Mouse (Mus musculus): Measurements from ENCODE around the gene Gusb. TPM values are rescaled to one million over a fixed set of nuclear protein-coding genes. Genes with fewer than 3 reads are reported as not detected.

Gene Gusb
- polyA plus RNA-seq, 1 experiment, result 22.6 TPM

DNA sequence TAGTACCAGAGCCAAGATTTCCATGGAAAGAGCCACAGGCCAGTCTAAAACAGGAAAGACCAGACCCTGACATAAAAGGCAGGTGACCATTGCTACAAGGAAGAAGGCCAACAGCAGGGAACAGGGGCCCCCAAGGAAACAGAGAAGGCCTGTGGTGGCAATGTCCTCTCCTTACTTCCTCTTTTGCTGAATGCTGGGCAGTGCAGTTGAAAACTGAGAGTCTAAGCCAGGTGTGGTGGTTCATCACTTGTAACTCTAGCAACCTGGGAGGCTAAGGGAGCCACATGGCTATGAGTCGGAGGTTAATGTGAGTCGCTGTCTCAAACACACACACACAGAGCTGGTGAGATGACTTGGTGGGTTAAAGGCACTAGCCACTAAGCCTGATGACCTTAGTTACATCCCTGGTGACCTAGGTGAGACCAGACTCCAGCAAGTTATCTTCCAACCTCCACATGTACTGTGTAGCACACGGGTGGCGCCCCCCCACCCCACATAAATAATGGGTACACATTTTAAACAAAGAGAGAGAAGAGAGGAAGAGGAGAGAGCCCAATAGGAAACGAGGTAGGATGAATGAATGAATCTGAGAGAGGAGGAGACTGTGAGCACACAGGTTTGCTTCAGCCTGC is 1.4 kb downstream of the Gusb start:
- peak overlapping the region; percentile 43; the same call in 1 of the 2 replicates for H3K27ac ChIP-seq (ENCODE audit: control insufficient read depth, insufficient read depth, low read depth, low read length, poor library complexity)
- TF ChIP-seq POLR2A (IDR thresholded peaks at IDR 0.05; ENCODE audit: borderline replicate concordance, control insufficient read depth, low read depth, low read length), result no peak
- no peak for TF ChIP-seq CTCF (IDR thresholded peaks at IDR 0.05; ENCODE audit: control insufficient read depth, insufficient read depth, low read length)
- WGBS, result 1% methylated on average over 5 of the region's 5 CpGs
- peak overlapping the region; percentile 89 for H3K4me3 ChIP-seq (replicated peaks; ENCODE audit: control insufficient read depth, low read depth, low read length)
- H3K4me1 ChIP-seq (ENCODE audit: control insufficient read depth, insufficient read depth, low read length), result peaks cover 3% of the 10 kb centered on the region; the same call in 1 of the 2 replicates

DNA sequence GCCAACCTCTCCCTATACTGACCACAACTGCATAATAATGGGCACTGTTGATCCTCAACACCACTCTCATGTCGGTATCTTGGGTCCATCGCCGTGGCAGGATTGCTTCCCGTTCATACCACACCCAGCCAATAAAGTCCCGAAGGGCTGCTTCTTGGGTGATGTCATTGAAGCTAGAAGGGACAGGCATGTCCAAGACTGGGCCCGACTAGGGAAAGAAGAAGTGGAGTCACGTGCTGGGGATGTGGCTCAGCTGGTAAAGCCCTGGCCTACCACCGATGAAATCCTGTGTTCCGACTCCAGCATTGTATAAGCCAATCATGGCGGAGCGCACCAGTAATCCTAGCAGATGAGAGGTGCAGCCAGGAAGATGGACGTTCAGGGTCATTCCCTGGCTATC is 2.1 kb downstream of the Gusb start:
- Histone ChIP-seq H3K27ac (ENCODE audit: control insufficient read depth, insufficient read depth, low read depth, low read length, poor library complexity) (peak overlapping the region; percentile 43; the same call in 1 of the 2 replicates), H3K4me1 (ENCODE audit: control insufficient read depth, insufficient read depth, low read length) (peaks cover 3% of the 10 kb centered on the region; the same call in 1 of the 2 replicates), H3K4me3 (replicated peaks; ENCODE audit: control insufficient read depth, low read depth, low read length) (no peak overlapping the region)
- 46% methylated on average over 12 of the region's 12 CpGs for WGBS
- TF ChIP-seq POLR2A (IDR thresholded peaks at IDR 0.05; ENCODE audit: borderline replicate concordance, control insufficient read depth, low read depth, low read length), result no peak
- TF ChIP-seq CTCF (IDR thresholded peaks at IDR 0.05; ENCODE audit: control insufficient read depth, insufficient read depth, low read length), result no peak

DNA sequence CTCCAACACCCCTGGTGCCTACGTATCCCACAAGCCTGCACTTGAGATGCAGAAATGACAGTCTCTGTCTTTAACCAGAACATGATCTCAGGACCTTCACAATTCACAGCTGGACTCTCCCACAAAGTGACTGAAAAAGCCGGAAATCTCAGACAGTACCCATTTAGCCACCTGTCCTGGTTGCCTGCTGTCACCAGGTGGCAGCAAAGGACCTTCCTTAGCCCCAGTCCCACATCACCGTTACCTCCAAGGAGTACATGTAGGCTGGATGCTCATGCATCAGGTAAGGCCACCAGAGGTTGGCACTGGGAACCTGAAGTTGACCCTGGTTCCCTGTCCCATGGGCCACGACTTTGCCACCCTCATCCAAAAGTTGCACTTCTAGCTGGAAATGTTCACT is 3.8 kb downstream of the Gusb start:
- Histone ChIP-seq H3K4me1 (ENCODE audit: control insufficient read depth, insufficient read depth, low read length) (peaks cover 3% of the 10 kb centered on the region; the same call in 1 of the 2 replicates), H3K4me3 (replicated peaks; ENCODE audit: control insufficient read depth, low read depth, low read length) (no peak overlapping the region), H3K27ac (ENCODE audit: control insufficient read depth, insufficient read depth, low read depth, low read length, poor library complexity) (no peak overlapping the region)
- TF ChIP-seq CTCF (IDR thresholded peaks at IDR 0.05; ENCODE audit: control insufficient read depth, insufficient read depth, low read length) (peak; percentile 94), POLR2A (IDR thresholded peaks at IDR 0.05; ENCODE audit: borderline replicate concordance, control insufficient read depth, low read depth, low read length) (no peak)
- 49% methylated on average over 4 of the region's 4 CpGs for WGBS

DNA sequence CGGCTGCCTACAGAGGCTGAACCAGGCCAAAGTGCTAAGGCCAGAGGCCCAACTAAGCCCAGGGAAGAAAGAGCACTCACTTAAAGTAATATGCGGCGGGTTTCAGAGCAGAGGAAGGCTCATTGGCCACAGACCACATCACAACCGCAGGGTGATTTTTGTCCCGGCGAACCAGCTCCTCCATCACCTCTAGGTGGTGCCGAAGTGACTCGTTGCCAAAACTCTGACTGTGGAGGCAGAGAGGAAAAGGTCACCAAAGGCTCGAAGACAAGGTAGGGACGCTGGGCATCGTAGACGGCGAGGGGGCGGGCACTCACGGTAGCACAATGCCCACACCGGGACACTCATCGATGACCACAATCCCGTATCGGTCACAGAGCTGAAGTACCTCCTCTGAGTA is 5.1 kb downstream of the Gusb start:
- Histone ChIP-seq H3K27ac (ENCODE audit: control insufficient read depth, insufficient read depth, low read depth, low read length, poor library complexity) (no peak overlapping the region), H3K4me1 (ENCODE audit: control insufficient read depth, insufficient read depth, low read length) (peaks cover 2% of the 10 kb centered on the region; the same call in 1 of the 2 replicates), H3K4me3 (replicated peaks; ENCODE audit: control insufficient read depth, low read depth, low read length) (no peak overlapping the region)
- WGBS, result 72% methylated on average over 19 of the region's 19 CpGs
- TF ChIP-seq CTCF (IDR thresholded peaks at IDR 0.05; ENCODE audit: control insufficient read depth, insufficient read depth, low read length), result 0 out of 2 replicates have a peak, but pooled peaks have one; percentile 16
- no peak for TF ChIP-seq POLR2A (IDR thresholded peaks at IDR 0.05; ENCODE audit: borderline replicate concordance, control insufficient read depth, low read depth, low read length)

DNA sequence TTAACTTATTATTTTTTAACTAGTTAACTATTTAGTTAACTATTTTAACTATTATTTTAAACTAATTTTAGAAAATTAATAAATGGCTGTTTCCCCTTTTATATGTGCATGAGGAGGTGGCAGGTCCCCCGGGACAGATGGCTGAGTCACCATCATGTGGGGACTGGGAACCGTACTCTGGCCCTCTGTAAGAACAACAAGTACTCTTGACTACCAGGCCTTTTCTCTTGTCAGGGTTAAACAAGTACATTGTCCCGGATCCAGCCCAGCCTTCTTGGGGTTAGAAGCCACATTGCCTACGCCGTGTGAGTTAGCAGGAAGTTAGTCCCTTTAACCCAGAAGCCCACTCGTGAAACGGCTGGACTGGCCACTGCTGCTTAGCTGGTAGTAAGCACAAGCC is 7.9 kb downstream of the Gusb start:
- WGBS, result 88% methylated on average over 7 of the region's 7 CpGs
- TF ChIP-seq CTCF (IDR thresholded peaks at IDR 0.05; ENCODE audit: control insufficient read depth, insufficient read depth, low read length) (no peak), POLR2A (IDR thresholded peaks at IDR 0.05; ENCODE audit: borderline replicate concordance, control insufficient read depth, low read depth, low read length) (no peak)
- H3K4me3 ChIP-seq (replicated peaks; ENCODE audit: control insufficient read depth, low read depth, low read length), result no peak overlapping the region
- H3K4me1 ChIP-seq (ENCODE audit: control insufficient read depth, insufficient read depth, low read length), result no peaks in the 10 kb centered on the region
- no peak overlapping the region for H3K27ac ChIP-seq (ENCODE audit: control insufficient read depth, insufficient read depth, low read depth, low read length, poor library complexity)

DNA sequence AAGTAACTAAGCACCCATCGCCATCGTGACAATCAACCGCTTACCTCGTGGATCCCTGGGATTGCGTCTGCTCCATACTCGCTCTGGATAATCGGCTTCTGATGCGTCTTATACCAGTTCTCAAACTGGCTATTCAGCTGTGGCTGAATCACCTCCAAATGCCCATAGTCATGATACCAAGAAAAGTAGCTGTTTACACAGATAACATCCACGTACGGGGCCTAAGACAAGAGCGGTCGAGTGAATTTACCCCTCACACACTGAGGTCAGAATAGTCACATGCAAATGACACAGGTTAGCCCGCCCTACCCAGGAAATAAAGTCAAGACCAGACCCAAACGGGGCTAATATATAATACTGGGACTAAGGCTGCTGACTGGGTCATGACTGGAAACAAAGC is 9.5 kb downstream of the Gusb start:
- no peak overlapping the region for H3K27ac ChIP-seq (ENCODE audit: control insufficient read depth, insufficient read depth, low read depth, low read length, poor library complexity)
- H3K4me1 ChIP-seq (ENCODE audit: control insufficient read depth, insufficient read depth, low read length), result no peaks in the 10 kb centered on the region
- WGBS, result 83% methylated on average over 14 of the region's 14 CpGs
- TF ChIP-seq CTCF (IDR thresholded peaks at IDR 0.05; ENCODE audit: control insufficient read depth, insufficient read depth, low read length), result no peak
- TF ChIP-seq POLR2A (IDR thresholded peaks at IDR 0.05; ENCODE audit: borderline replicate concordance, control insufficient read depth, low read depth, low read length), result no peak
- no peak overlapping the region for H3K4me3 ChIP-seq (replicated peaks; ENCODE audit: control insufficient read depth, low read depth, low read length)

DNA sequence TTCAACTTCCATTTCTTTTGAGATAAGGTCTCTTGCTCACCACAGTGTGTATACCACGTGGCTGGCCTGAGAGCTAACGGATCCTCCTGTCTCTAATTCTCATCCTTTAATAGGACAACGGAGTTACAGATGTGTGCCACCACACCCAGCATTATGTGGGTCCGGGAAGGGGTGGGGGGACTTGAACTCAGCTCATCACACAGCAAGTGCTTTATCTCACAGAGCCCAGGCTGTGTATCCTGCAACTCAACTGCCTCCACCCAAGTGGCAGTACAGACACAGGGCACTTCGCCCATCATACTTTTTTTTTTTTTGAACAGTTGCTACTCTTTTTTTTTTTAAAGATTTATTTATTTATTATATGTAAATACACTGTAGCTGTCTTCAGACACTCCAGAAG is 11.0 kb downstream of the Gusb start:
- Histone ChIP-seq H3K27ac (ENCODE audit: control insufficient read depth, insufficient read depth, low read depth, low read length, poor library complexity) (no peak overlapping the region), H3K4me3 (replicated peaks; ENCODE audit: control insufficient read depth, low read depth, low read length) (no peak overlapping the region), H3K4me1 (ENCODE audit: control insufficient read depth, insufficient read depth, low read length) (no peaks in the 10 kb centered on the region)
- TF ChIP-seq CTCF (IDR thresholded peaks at IDR 0.05; ENCODE audit: control insufficient read depth, insufficient read depth, low read length), result no peak
- no peak for TF ChIP-seq POLR2A (IDR thresholded peaks at IDR 0.05; ENCODE audit: borderline replicate concordance, control insufficient read depth, low read depth, low read length)
- WGBS, result 69% methylated on average over 5 of the region's 5 CpGs

DNA sequence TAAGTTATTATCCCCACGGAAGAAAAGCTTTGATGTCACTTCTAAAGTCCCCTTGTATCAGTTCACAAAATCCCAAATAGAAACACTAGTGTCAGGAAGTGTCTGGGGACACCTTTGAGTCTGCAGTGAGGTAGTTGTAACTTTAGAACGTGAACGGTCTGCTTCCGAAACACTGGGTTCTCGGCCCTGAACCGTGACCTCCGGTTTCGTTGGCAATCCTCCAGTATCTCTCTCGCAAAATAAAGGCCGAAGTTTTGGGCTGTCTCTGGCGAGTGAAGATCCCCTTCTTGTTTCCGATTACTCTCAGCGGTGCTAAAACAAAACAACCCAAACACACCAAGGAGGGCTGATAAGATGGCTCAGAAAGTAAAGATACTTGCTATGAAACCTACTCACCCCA is 13.5 kb downstream of the Gusb start:
- WGBS, result 87% methylated on average over 13 of the region's 13 CpGs
- Histone ChIP-seq H3K27ac (ENCODE audit: control insufficient read depth, insufficient read depth, low read depth, low read length, poor library complexity) (no peak overlapping the region), H3K4me1 (ENCODE audit: control insufficient read depth, insufficient read depth, low read length) (no peaks in the 10 kb centered on the region), H3K4me3 (replicated peaks; ENCODE audit: control insufficient read depth, low read depth, low read length) (no peak overlapping the region)
- TF ChIP-seq POLR2A (IDR thresholded peaks at IDR 0.05; ENCODE audit: borderline replicate concordance, control insufficient read depth, low read depth, low read length), result no peak
- no peak for TF ChIP-seq CTCF (IDR thresholded peaks at IDR 0.05; ENCODE audit: control insufficient read depth, insufficient read depth, low read length)
